Mouse (Mus musculus) CD4-positive, CD25-positive, alpha-beta regulatory T cell (primary cell): Measurements from ENCODE around the gene Ptpro. TPM values are rescaled to one million over a fixed set of nuclear protein-coding genes. Genes with fewer than 3 reads are reported as not detected.

Experiments used
- polyA plus RNA-seq: library from polyadenylated mRNA; unstranded; fragments of 100-300 nt; shearing (Covaris generic); gene quantifications from one replicate; pipeline ENCODE4 v1.2.1, GENCODE M21; 2017

Gene Ptpro
- polyA plus RNA-seq: 0.48 TPM

DNA sequence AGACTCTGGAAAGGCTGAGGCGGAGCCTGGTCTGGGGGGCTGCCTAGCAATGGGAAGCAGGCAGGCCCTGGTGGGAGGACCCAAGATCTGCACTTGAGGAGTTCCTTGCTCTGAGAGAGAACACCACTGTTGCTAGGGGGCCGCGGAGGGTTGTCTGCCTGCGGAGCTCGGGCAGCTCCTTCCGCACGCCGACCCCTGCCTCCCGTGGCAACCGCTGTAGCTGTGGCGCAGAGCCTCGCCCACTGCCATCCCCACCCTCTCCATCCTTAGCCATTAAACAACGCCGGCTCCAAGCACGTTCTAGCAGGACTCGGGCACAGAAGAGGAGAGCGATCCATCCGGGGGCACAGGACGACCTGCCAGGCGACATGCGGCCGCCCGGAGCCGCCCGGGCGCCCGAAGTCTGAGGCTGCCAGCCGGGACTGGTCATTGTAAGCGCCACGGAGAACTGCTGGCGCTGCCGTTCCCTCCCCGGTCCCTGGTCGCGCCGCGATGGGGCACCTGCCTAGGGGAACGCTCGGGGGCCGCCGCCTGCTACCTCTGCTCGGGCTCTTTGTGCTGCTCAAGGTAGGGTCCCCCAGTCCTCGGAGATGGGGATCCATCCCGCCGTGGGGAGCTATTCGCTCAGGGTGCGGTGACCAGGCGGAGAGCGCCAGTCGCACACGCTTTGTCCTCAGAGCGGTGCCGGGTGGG, at the start of gene Ptpro:
Ptpro (plus strand) TSS at position 126 of the 693 bp plus-strand sequence.

Other genes starting within 250 kb of the Ptpro start
- not detected for gene Rerg, start 81.8 kb upstream of the Ptpro start, polyA plus RNA-seq